Mouse (Mus musculus) megakaryocyte, embryonic 14.5 days (primary cell): ENCODE data around the gene Stard7.

ENCODE experiments used
- FLI1 ChIP-seq: IDR thresholded peaks from 2 replicates; pipeline ENCODE4 v1.6.1; 2012; ENCODE audit warnings: low read length, inconsistent platforms, mixed read lengths
- GATA1 ChIP-seq: IDR thresholded peaks from 3 replicates; pipeline ENCODE4 v1.6.1; 2012; ENCODE audit warnings: mixed read lengths, low read length, inconsistent platforms, borderline replicate concordance

GRCm38 (mm10) chr2:127254604-127255134 is 15.3 kb upstream of the Stard7 start:
- TF ChIP-seq GATA1 (no peak), FLI1 (no peak)
